9 mouse cellular contexts compared by ENCODE assay signal in genomic region chr2:26119310-26119592, GRCm38 (mm10). TPM values are rescaled to one million over a fixed set of nuclear protein-coding genes. Genes with fewer than 3 reads are reported as not detected.
DNase-seq lines count a peak whose midpoint lies in the region; ATAC-seq and TF ChIP-seq lines count a peak whose summit lies in the region.
"Had no signal": no experiment of that assay in that cellular context is flagged by ENCODE, and none has a peak within 500 bp of the region (broad histone marks: within the 10 kb centered on the region; RNA-seq: fewer than 3 reads in every experiment).

No protein-coding gene starts in this region.

- WGBS in kidney, adult 2 months: 23% methylated on average over 2 of the region's 2 CpGs
- 28% methylated on average over 2 of the region's 2 CpGs for WGBS in neural tube, embryonic 13.5 days

- no peak for ATAC-seq in neural tube, embryonic 13.5 days (ENCODE audit: low read depth)
- ATAC-seq: midbrain, embryonic 13.5 days had no signal

- no peak overlapping the region for H3K9ac ChIP-seq in neural tube, embryonic 13.5 days
- H3K9ac ChIP-seq: midbrain, embryonic 13.5 days had no signal

- no peak for TF ChIP-seq POLR2A in kidney, adult 2 months (IDR thresholded peaks at IDR 0.05; ENCODE audit: low read depth, low read length)

- H3K27me3 ChIP-seq in kidney, adult 2 months (replicated peaks; ENCODE audit: control insufficient read depth, insufficient read depth, low read length): no peaks in the 10 kb centered on the region
- peaks cover 44% of the 10 kb centered on the region for H3K27me3 ChIP-seq in neural tube, embryonic 13.5 days

- intact Hi-C loops in gastrocnemius, adult 2 months (cut with DNase I): no loop called here
- intact Hi-C loops in left cerebral cortex, postnatal 14 days (cut with DNase I): no loop called here

- TF ChIP-seq CTCF in gastrocnemius, adult 2 months (IDR thresholded peaks at IDR 0.05): no peak
- TF ChIP-seq CTCF in kidney, adult 2 months (conservative IDR thresholded peaks at IDR 0.05; ENCODE audit: insufficient read depth, insufficient read length, low read depth, low read length): no peak

- no peaks in the 10 kb centered on the region for H3K36me3 ChIP-seq in kidney, adult 2 months (ENCODE audit: control insufficient read depth, insufficient read depth, low read length)
- H3K36me3 ChIP-seq in neural tube, embryonic 13.5 days: no peaks in the 10 kb centered on the region
- H3K36me3 ChIP-seq: midbrain, embryonic 13.5 days had no signal

- peaks cover 45% of the 10 kb centered on the region for H3K4me1 ChIP-seq in kidney, adult 2 months (ENCODE audit: control insufficient read depth, insufficient read depth, low read length)
- peaks cover 28% of the 10 kb centered on the region for H3K4me1 ChIP-seq in neural tube, embryonic 13.5 days (replicated peaks)

- no peaks in the 10 kb centered on the region for H3K9me3 ChIP-seq in neural tube, embryonic 13.5 days
- H3K9me3 ChIP-seq: midbrain, embryonic 13.5 days had no signal

- peak overlapping the region; percentile 94 for H3K27ac ChIP-seq in gastrocnemius, adult 2 months
- peak overlapping the region; percentile 80 for H3K27ac ChIP-seq in kidney, adult 2 months (ENCODE audit: insufficient read depth, low read depth, low read length)
- 0 out of 2 replicates have a peak overlapping the region, but pooled peaks have one; percentile 34 for H3K27ac ChIP-seq in neural tube, embryonic 13.5 days (replicated peaks)
- H3K27ac ChIP-seq: midbrain, embryonic 13.5 days had no signal

- peak overlapping the region; percentile 51; the same call in 1 of the 2 replicates for H3K4me3 ChIP-seq in gastrocnemius, adult 2 months
- no peak overlapping the region for H3K4me3 ChIP-seq in kidney, adult 2 months (ENCODE audit: insufficient read depth, low read depth, low read length)
- no peak overlapping the region for H3K4me3 ChIP-seq in neural tube, embryonic 13.5 days
- H3K4me3 ChIP-seq: midbrain, embryonic 13.5 days had no signal

- no peak overlapping the region for H3K4me2 ChIP-seq in neural tube, embryonic 13.5 days
- H3K4me2 ChIP-seq: midbrain, embryonic 13.5 days had no signal

- no peak for DNase-seq in gastrocnemius, adult 2 months
- DNase-seq in gastrocnemius, postnatal 10 days: no peak
- no peak for DNase-seq in kidney, adult 2 months
- DNase-seq in kidney, postnatal 10 days: no peak
- DNase-seq in neural tube, embryonic 10.5 days (ENCODE audit: extremely low spot score, low spot score): no peak
- DNase-seq in left cerebral cortex, postnatal 14 days (ENCODE audit: low spot score in 2 of 2): no peak
- DNase-seq in ovary, postnatal 36 days (ENCODE audit: low spot score): no peak

RNA-seq across cellular contexts. Expression of gene Nacc2, which starts 3.8 kb away (rescaled TPM):
- 10 to 100 TPM; 18.9 to 32.6 TPM for total RNA-seq in gastrocnemius, adult 2 months (2021)
- total RNA-seq in gastrocnemius, postnatal 10 days (2021): 10 to 100 TPM; 13.4 to 14.5 TPM
- 38.1 and 57.0 TPM in 2 replicates for polyA plus RNA-seq in kidney, adult 2 months (2012; rRNA removed)
- polyA plus RNA-seq in neural tube, embryonic 13.5 days (2015; fragmentation: Nextera tagmentation; extraction: Ambion mirVana): 18.0 and 19.2 TPM in 2 replicates
- 10 to 100 TPM; 58.1 to 58.8 TPM for total RNA-seq in left cerebral cortex, postnatal 14 days (2021)

Comparison
In these comparisons a context has a peak if more than half of its experiments do, and no peak if none do; other contexts are left out.
1. H3K27ac ChIP-seq: peak in every context shown above with its lines; median percentile 94 in gastrocnemius, adult 2 months; 80 in kidney, adult 2 months; 34 in neural tube, embryonic 13.5 days.